Mouse (Mus musculus): ENCODE measurements at regions not wholly inside any gene's neighbourhood (a gene's known extent, or its start where the extent isn't known, plus 50 kb on each side); places are given as distances from the start of the nearest gene placed in this dataset.
A peak's percentile ranks its signal among the peaks of the same experiment; 100 is the strongest.

DNA sequence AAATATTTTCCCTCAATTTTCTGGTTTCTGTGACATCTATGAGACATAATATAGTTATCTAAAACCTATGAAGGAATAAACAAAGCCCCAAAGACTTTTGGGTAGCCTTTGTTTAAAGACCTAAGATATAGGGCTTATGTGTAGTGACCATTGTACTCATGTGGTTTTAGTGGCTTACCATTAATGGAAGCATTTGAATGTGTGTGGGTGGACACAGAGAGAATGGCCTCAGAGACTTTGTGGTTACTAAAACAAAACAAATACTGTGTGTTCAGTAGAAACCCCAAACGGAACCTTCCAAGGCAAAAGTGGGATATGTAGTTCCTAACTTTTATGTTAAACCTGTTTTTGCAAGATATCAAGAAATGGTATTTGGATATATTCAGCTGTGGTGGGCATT lies 1228.7 kb downstream of the Slc22a22 start:
- no peak for ATAC-seq
- Histone ChIP-seq H3K36me3 (no peaks in the 10 kb centered on the region), H3K27ac (no peak overlapping the region), H3K4me2 (replicated peaks) (no peak overlapping the region), H3K4me1 (replicated peaks) (no peaks in the 10 kb centered on the region), H3K27me3 (replicated peaks) (no peaks in the 10 kb centered on the region), H3K4me3 (replicated peaks) (no peak overlapping the region), H3K9ac (no peak overlapping the region), H3K9me3 (no peaks in the 10 kb centered on the region)
- 85% methylated on average over 1 of the region's 1 CpGs for WGBS

DNA sequence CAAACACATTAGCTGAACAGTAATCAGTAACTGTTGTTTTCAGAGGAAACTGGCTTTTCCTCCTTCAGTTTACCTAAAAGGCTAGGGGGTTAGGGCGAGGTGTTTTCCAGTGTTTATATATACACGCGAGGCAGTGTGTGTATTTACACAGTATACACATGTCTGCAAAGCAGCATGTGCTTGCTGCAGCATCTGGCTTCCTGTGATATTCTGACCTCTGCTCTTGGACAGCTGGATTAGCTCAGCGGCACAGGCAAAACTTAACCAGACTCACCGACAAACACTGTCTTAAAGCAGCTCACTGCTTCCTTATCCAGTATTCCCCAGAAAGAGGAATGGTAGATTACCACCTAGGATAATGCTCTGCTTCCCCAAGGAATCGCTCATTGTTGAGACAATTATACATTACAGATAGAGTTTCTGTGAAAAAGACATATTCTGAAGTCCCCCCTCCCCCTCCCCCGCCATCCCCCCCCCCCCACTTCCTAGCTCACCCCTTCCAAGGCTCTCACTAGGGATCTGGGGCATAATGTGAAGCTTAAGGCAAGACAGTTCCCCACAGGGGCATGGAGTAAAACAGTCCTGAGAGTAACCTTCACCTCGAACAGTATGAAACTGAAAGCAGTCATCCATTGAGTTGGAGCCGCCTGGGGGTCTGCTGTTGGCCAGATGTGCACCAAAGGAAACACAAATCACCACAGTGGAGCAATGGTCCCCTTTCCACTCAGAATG lies 1233.3 kb downstream of the Slc22a22 start:
- Histone ChIP-seq H3K9me3 (no peaks in the 10 kb centered on the region), H3K4me3 (replicated peaks) (no peak overlapping the region), H3K36me3 (no peaks in the 10 kb centered on the region), H3K4me1 (replicated peaks) (no peaks in the 10 kb centered on the region), H3K27ac (no peak overlapping the region), H3K27me3 (replicated peaks) (no peaks in the 10 kb centered on the region), H3K9ac (no peak overlapping the region), H3K4me2 (replicated peaks) (0 out of 2 replicates have a peak overlapping the region, but pooled peaks have one; percentile 5)
- ATAC-seq, result peak; percentile 56
- WGBS, result 34% methylated on average over 9 of the region's 9 CpGs

GRCm38 (mm10) chr15:56202552-56202951 lies 1274.9 kb downstream of the Slc22a22 start:
- Histone ChIP-seq H3K9me3 (no peaks in the 10 kb centered on the region), H3K4me1 (replicated peaks) (no peaks in the 10 kb centered on the region), H3K9ac (no peak overlapping the region), H3K27me3 (replicated peaks) (no peaks in the 10 kb centered on the region), H3K4me2 (replicated peaks) (no peak overlapping the region), H3K36me3 (no peaks in the 10 kb centered on the region), H3K27ac (no peak overlapping the region), H3K4me3 (replicated peaks) (no peak overlapping the region)
- ATAC-seq, result no peak
- WGBS, result 51% methylated on average over 5 of the region's 5 CpGs

- 47% methylated on average over 2 of the region's 2 CpGs for WGBS
Observed at GRCm38 (mm10) chr15:56199336-56199735, 1278.1 kb downstream of the Slc22a22 start.

DNA sequence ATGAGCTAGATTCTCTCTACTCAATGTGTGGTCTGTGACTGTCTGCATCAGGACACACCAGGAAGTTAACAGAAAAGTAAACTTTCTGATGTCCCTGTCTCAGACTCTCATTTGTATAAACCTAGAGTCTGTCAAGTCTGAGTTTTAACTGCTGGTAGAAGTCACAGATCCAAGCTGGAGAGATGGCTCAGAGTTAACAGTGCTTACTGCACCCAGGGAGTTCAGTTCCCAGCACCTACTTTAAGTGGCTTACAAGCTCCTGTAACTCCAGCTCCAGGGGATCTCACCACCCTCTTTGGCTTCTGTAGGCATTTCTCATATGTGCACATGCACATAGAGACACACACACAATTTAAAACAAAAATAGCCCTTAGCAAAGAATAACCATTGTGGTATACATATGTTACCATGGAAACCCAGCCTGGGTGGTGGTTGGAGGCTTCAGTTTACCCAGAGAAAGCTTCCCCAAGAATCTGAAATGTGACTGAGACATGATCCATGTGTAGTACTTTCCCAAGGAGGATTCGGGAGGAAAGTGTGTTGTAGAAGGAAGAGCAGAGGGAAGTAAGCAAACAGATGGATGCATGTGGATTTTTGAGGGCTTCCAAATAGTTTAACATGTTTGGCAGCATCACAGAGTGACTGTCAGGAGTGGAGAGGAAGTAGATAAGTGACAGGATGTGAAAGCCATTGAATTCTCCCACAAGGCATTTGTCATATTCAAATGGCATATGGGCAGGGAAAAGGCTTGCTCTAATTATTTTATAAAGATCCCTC lies 1279.8 kb downstream of the Slc22a22 start:
- Histone ChIP-seq H3K4me1 (replicated peaks) (no peaks in the 10 kb centered on the region), H3K4me2 (replicated peaks) (no peak overlapping the region), H3K27me3 (replicated peaks) (no peaks in the 10 kb centered on the region), H3K9me3 (no peaks in the 10 kb centered on the region), H3K9ac (no peak overlapping the region), H3K36me3 (no peaks in the 10 kb centered on the region), H3K27ac (peak overlapping the region; percentile 51; the same call in 1 of the 2 replicates), H3K4me3 (replicated peaks) (no peak overlapping the region)
- WGBS, result 34% methylated on average over 1 of the region's 1 CpGs
- peak; percentile 43; the same call in 1 of the 2 replicates for ATAC-seq

More at GRCm38 (mm10) chr15:56199336-56199735, 1278.1 kb downstream of the Slc22a22 start:
- no peak for ATAC-seq
- H3K9ac ChIP-seq, result no peak overlapping the region
- H3K27ac ChIP-seq, result no peak overlapping the region
- no peaks in the 10 kb centered on the region for H3K27me3 ChIP-seq (replicated peaks)
- H3K4me1 ChIP-seq (replicated peaks), result no peaks in the 10 kb centered on the region
- no peaks in the 10 kb centered on the region for H3K9me3 ChIP-seq
- no peaks in the 10 kb centered on the region for H3K36me3 ChIP-seq
- H3K4me3 ChIP-seq (replicated peaks), result no peak overlapping the region
- no peak overlapping the region for H3K4me2 ChIP-seq (replicated peaks)

- ATAC-seq, result no peak
- 64% methylated on average over 6 of the region's 6 CpGs for WGBS
- Histone ChIP-seq H3K27ac (no peak overlapping the region), H3K4me3 (replicated peaks) (no peak overlapping the region), H3K27me3 (replicated peaks) (no peaks in the 10 kb centered on the region), H3K36me3 (no peaks in the 10 kb centered on the region), H3K9ac (no peak overlapping the region), H3K4me2 (replicated peaks) (no peak overlapping the region), H3K4me1 (replicated peaks) (no peaks in the 10 kb centered on the region), H3K9me3 (no peaks in the 10 kb centered on the region)
Observed at GRCm38 (mm10) chr15:56166236-56166635, 1311.2 kb downstream of the Slc22a22 start.

DNA sequence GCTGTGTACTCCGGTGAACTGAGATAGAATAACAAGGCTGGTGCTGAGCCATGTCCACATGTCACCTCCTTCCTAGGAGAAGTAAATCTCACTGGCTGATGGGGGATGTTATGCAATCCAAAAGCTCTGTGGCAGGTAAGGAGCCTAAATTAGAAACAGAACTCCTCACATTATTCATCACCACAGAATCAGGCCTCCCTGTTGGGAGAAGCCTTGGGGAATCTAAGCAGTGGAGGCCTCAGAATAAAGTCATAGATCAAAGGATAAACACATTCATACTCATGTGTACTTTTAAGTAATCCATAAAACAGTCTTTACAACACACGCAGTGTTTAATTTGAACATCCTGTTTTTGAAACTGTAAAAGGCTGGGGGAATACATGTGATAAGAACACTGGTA lies 1318.7 kb downstream of the Slc22a22 start:
- Histone ChIP-seq H3K27me3 (replicated peaks) (no peaks in the 10 kb centered on the region), H3K4me2 (replicated peaks) (no peak overlapping the region), H3K9ac (no peak overlapping the region), H3K27ac (no peak overlapping the region), H3K36me3 (no peaks in the 10 kb centered on the region), H3K4me1 (replicated peaks) (no peaks in the 10 kb centered on the region), H3K9me3 (no peaks in the 10 kb centered on the region), H3K4me3 (replicated peaks) (no peak overlapping the region)
- ATAC-seq, result no peak
- 45% methylated on average over 2 of the region's 2 CpGs for WGBS

GRCm38 (mm10) chr15:56139451-56139850 lies 1338.0 kb downstream of the Slc22a22 start:
- H3K4me3 ChIP-seq (replicated peaks), result no peak overlapping the region
- H3K9me3 ChIP-seq, result no peaks in the 10 kb centered on the region
- H3K4me1 ChIP-seq (replicated peaks), result no peaks in the 10 kb centered on the region
- H3K4me2 ChIP-seq (replicated peaks), result no peak overlapping the region
- H3K27me3 ChIP-seq (replicated peaks), result no peaks in the 10 kb centered on the region
- no peak for ATAC-seq
- no peak overlapping the region for H3K9ac ChIP-seq
- H3K36me3 ChIP-seq, result no peaks in the 10 kb centered on the region
- WGBS, result 80% methylated on average over 3 of the region's 3 CpGs
- no peak overlapping the region for H3K27ac ChIP-seq

DNA sequence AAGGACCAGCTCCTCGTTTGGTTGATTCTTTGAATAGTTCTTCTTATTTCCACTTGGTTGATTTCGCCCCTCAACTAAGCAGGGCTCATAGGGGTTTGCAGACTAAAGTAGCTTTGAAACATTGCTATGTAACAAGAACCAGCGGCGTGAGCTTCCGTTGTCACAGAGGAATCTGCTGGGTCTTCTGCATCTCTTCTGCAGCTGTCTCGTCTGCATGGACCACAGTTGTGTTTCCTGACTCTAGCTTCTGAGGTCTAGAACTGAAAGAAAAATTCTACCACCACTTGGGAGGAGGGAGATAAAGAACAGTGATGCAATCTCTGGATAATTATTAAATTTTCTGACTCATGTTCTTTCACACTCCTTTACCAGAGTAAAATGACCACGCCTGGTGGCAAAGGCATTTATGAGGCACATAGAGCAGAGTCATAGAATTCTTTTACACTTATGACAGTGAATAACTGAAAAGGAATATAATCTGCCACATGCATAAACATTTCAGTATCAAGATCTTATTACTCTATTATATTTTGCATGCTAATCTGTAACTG lies 1340.9 kb downstream of the Slc22a22 start:
- H3K9me3 ChIP-seq, result no peaks in the 10 kb centered on the region
- no peak overlapping the region for H3K27ac ChIP-seq
- no peak overlapping the region for H3K4me3 ChIP-seq (replicated peaks)
- no peaks in the 10 kb centered on the region for H3K4me1 ChIP-seq (replicated peaks)
- ATAC-seq, result peak; percentile 65
- H3K4me2 ChIP-seq (replicated peaks), result no peak overlapping the region
- no peaks in the 10 kb centered on the region for H3K27me3 ChIP-seq (replicated peaks)
- no peaks in the 10 kb centered on the region for H3K36me3 ChIP-seq
- no peak overlapping the region for H3K9ac ChIP-seq
- 77% methylated on average over 7 of the region's 7 CpGs for WGBS

DNA sequence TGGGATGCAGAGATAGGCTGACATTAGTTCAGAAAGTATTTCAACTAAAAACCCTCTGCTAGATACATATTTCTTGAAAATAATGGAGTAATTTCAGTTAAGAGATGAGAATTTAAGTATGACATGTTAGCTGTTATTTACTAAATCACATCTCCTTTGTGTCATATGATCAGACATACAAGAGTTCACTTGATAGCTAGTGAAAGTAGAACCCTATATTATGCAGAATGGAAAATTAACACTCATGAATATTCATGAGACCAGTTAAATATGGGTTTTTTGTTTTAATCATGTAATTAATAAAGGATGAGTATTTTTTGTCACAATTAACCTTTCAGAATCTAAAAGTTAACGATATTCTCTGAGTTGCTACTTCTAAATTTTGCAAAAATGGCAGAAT lies 1349.4 kb downstream of the Slc22a22 start:
- Histone ChIP-seq H3K4me2 (replicated peaks) (no peak overlapping the region), H3K27me3 (replicated peaks) (no peaks in the 10 kb centered on the region), H3K36me3 (no peaks in the 10 kb centered on the region), H3K9ac (no peak overlapping the region), H3K27ac (no peak overlapping the region), H3K4me3 (replicated peaks) (no peak overlapping the region), H3K9me3 (no peaks in the 10 kb centered on the region), H3K4me1 (replicated peaks) (no peaks in the 10 kb centered on the region)
- no peak for ATAC-seq
- 87% methylated on average over 1 of the region's 1 CpGs for WGBS

- no peak for ATAC-seq
- H3K4me1 ChIP-seq (replicated peaks), result no peaks in the 10 kb centered on the region
- no peak overlapping the region for H3K4me3 ChIP-seq (replicated peaks)
- no peaks in the 10 kb centered on the region for H3K9me3 ChIP-seq
- H3K4me2 ChIP-seq (replicated peaks), result no peak overlapping the region
- H3K27ac ChIP-seq, result no peak overlapping the region
- H3K9ac ChIP-seq, result no peak overlapping the region
- H3K36me3 ChIP-seq, result no peaks in the 10 kb centered on the region
- H3K27me3 ChIP-seq (replicated peaks), result no peaks in the 10 kb centered on the region
Observed at GRCm38 (mm10) chr15:56119287-56120065, 1357.9 kb downstream of the Slc22a22 start.

- H3K9me3 ChIP-seq, result no peaks in the 10 kb centered on the region
- H3K9ac ChIP-seq, result no peak overlapping the region
- WGBS, result 43% methylated on average over 2 of the region's 2 CpGs
- no peak overlapping the region for H3K4me2 ChIP-seq (replicated peaks)
- H3K4me1 ChIP-seq (replicated peaks), result no peaks in the 10 kb centered on the region
- no peak overlapping the region for H3K4me3 ChIP-seq (replicated peaks)
- no peaks in the 10 kb centered on the region for H3K27me3 ChIP-seq (replicated peaks)
- H3K27ac ChIP-seq, result no peak overlapping the region
- no peaks in the 10 kb centered on the region for H3K36me3 ChIP-seq
- ATAC-seq, result no peak
Observed at GRCm38 (mm10) chr15:56108313-56108712, 1369.1 kb downstream of the Slc22a22 start.
